Mouse (Mus musculus): ENCODE measurements around the gene Stk4.

Gene Stk4

GRCm38 (mm10) chr2:164079488-164079887 is 9.4 kb downstream of the Stk4 start:
- in situ Hi-C loops (cut with MboI; ENCODE audit: low sequenced_read_pairs), result no loop called here

DNA sequence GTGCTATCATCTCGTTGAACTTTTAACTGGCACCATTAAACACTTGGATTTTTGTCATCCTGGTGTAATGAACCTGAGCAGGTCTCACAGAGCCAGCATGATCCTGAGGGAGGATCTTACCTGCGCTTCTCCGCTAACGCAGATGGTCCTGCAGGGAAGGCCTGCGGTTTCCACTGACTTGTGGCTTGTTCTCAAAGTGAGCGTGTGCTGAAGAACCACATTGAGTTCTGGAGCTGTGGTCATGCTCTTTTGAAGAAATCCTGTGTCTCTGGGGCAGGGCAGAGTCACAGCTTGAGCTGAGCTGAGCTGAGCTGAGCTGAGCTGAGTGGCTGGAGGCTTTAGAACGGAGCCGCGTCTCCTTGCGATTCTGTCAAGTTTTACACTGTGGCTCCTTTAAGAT is 11.5 kb downstream of the Stk4 start:
- in situ Hi-C loops (cut with MboI; ENCODE audit: low sequenced_read_pairs), result no loop called here

DNA sequence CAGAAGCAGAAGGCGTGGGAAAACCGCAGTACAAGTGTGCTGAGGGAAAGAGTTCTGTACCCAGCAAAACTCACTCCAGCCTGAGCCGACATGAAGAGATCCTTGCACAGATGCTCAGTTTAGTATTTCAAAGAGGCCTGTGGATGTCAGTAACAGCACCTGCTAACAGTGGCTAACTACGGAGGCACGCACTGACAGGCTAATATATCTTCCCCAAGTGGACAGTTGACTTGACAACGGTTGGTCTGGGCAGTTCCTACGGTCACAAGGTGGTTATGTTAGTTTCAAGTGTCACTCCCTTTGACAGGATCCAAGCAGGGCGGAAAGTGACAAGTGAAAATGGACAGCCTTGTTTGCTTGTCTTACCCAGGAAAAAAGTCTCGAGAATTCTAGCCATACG is 12.1 kb downstream of the Stk4 start:
- in situ Hi-C loops (cut with MboI; ENCODE audit: low sequenced_read_pairs), result no loop called here

DNA sequence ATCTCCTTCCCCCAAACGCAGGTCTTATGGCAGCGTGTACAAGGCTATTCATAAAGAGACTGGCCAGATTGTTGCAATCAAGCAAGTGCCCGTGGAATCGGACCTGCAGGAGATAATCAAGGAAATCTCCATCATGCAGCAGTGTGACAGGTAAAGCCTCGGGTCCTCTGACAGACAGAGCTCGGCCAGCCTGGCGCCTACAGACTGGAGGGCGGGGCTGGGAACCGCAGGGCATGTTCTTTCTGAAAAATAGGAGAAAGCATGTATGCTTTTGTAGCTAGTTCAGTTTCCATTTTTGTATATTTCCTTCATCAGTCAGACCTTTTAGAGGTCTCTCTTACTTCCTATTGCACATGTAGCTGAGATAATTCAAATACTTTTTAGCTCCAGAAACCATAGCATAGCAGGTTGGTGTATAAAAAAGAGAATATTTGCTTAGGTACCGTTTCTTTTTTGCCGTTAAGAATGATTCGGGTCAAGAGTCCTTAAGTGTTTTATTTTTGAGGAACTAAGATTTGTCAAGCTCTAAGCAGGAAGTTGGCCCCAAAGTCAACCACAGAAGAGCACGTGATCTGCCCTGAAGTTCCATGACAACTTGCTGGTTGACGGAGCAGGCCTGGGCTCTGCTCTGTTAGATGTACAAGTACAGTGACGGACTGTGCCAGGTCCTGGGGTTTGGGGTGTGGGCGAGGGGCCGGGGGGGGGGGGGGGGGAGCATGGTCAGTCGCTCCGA is 13.7 kb downstream of the Stk4 start:
- in situ Hi-C loops (cut with MboI; ENCODE audit: low sequenced_read_pairs), result no loop called here

- in situ Hi-C loops (cut with MboI; ENCODE audit: low sequenced_read_pairs), result no loop called here
Measured at GRCm38 (mm10) chr2:164084342-164084700, 14.2 kb downstream of the Stk4 start.

- in situ Hi-C loops (cut with MboI; ENCODE audit: low sequenced_read_pairs), result no loop called here
Measured at GRCm38 (mm10) chr2:164087416-164088017, 17.4 kb downstream of the Stk4 start.

- in situ Hi-C loops (cut with MboI; ENCODE audit: low sequenced_read_pairs), result no loop called here
Measured at GRCm38 (mm10) chr2:164089508-164089907, 19.4 kb downstream of the Stk4 start.

- in situ Hi-C loops (cut with MboI; ENCODE audit: low sequenced_read_pairs), result no loop called here
Measured at GRCm38 (mm10) chr2:164094152-164094551, 24.0 kb downstream of the Stk4 start.

DNA sequence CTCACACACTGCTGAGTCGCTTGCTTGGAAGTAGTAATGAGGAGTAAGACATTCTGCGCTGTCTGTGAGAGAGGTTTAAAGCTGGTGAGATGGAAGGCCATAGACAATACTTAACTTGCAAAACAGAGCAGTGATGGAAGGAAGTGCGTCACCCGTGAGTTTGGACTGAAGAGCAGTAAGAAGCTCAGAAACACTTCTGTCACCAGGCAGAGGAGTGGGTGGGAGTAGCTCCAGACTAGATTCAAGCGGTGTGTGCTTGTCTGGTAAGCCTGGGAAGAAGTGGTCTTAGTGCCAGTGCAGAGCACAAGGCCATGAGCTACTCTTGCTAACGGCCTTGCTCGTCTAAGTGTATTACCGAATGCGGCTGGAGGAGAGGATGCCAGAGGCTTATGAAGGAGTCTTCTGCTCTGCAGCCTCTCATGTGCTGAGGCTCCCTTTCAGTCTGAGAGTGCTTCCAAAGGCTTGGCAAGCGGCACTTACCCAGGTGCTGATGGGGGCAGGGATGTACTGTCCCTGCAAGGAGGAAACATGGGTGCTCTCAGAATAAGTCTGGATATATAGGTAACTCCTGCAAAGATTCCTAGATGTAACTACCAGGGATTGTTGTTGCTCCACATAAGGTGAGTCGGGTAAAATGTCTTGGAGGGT is 28.6 kb downstream of the Stk4 start:
- in situ Hi-C loops (cut with MboI; ENCODE audit: low sequenced_read_pairs), result no loop called here

GRCm38 (mm10) chr2:164101936-164102335 is 31.8 kb downstream of the Stk4 start:
- in situ Hi-C loops (cut with MboI; ENCODE audit: low sequenced_read_pairs), result loop anchor here (10.0 kb wide), 1 partner anchor 253 kb away; no protein-coding TSS in a partner anchor

DNA sequence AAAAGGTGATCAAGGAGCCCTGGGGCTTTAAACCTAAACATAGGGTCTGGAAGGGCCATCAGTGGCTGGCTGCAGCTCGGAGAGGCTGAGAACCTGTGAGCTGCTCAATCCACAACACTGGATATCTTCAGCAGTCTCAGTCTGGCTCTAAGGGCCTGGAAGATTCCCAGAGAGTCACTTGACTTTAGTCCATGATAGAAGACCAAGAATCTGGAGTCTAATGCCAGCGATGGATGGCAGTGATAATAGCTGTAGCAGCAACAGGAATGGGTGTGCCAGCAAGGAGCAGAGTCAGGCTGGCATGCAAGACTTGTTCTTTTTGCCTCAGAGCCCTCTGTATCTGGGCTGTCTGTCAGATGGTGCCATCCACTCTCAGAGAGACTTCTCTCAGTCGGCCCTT is 32.2 kb downstream of the Stk4 start:
- in situ Hi-C loops (cut with MboI; ENCODE audit: low sequenced_read_pairs), result loop anchor here (10.0 kb wide), 1 partner anchor 252 kb away; no protein-coding TSS in a partner anchor

GRCm38 (mm10) chr2:164103501-164103900 is 33.4 kb downstream of the Stk4 start:
- in situ Hi-C loops (cut with MboI; ENCODE audit: low sequenced_read_pairs), result loop anchor here (10.0 kb wide), 1 partner anchor 251 kb away; no protein-coding TSS in a partner anchor

- in situ Hi-C loops (cut with MboI; ENCODE audit: low sequenced_read_pairs), result loop anchor here (10.0 kb wide), 1 partner anchor 248 kb away; no protein-coding TSS in a partner anchor
Measured at GRCm38 (mm10) chr2:164106287-164107035, 36.3 kb downstream of the Stk4 start.

GRCm38 (mm10) chr2:164107125-164107874 is 37.2 kb downstream of the Stk4 start:
- in situ Hi-C loops (cut with MboI; ENCODE audit: low sequenced_read_pairs), result loop anchor here (10.0 kb wide), 1 partner anchor 248 kb away; no protein-coding TSS in a partner anchor

GRCm38 (mm10) chr2:164108501-164108900 is 38.4 kb downstream of the Stk4 start:
- in situ Hi-C loops (cut with MboI; ENCODE audit: low sequenced_read_pairs), result loop anchor here (10.0 kb wide), 1 partner anchor 246 kb away; no protein-coding TSS in a partner anchor

- in situ Hi-C loops (cut with MboI; ENCODE audit: low sequenced_read_pairs), result no loop called here
Measured at GRCm38 (mm10) chr2:164111546-164111945, 41.4 kb downstream of the Stk4 start.

GRCm38 (mm10) chr2:164114051-164114450 is 43.9 kb downstream of the Stk4 start:
- in situ Hi-C loops (cut with MboI; ENCODE audit: low sequenced_read_pairs), result no loop called here

GRCm38 (mm10) chr2:164115531-164115930 is 45.4 kb downstream of the Stk4 start:
- in situ Hi-C loops (cut with MboI; ENCODE audit: low sequenced_read_pairs), result no loop called here

GRCm38 (mm10) chr2:164119503-164119902 is 49.4 kb downstream of the Stk4 start:
- in situ Hi-C loops (cut with MboI; ENCODE audit: low sequenced_read_pairs), result no loop called here

GRCm38 (mm10) chr2:164123169-164123766 is 53.1 kb downstream of the Stk4 start:
- in situ Hi-C loops (cut with MboI; ENCODE audit: low sequenced_read_pairs), result no loop called here

Data from CH12F3 (cell line).